Mouse (Mus musculus): ENCODE results near the gene Ccl22.

The Ccl22 gene

GRCm38 (mm10) chr8:94735426-94736094 lies 9.8 kb upstream of the Ccl22 start:
- DNase-seq = no peak

- DNase-seq = no peak
These were observed 5.6 kb upstream of the Ccl22 start for GRCm38 (mm10) chr8:94739829-94740228.

DNA sequence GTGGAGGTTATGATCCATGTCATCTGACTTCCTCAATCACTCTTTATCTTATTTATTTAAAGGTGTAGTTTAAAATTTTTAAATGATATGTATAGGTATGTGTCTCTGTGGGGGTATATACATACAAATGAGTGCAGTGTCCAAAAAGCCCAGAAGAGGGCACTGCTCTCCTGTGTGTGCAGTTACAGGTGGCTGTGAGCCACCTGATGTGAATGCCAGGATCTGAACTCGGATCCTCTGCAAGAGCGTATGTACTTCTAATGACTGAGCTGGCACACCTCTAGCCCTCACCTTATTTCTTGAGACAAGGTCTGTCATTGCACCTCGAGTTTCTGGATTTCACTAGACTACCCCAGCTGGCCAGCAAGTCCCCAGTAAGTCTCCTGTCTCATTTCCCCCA lies 4.8 kb upstream of the Ccl22 start:
- DNase-seq = no peak

- no peak for DNase-seq
These were observed 3.7 kb upstream of the Ccl22 start for GRCm38 (mm10) chr8:94741726-94742125.

- DNase-seq = no peak
These were observed 906 bp upstream of the Ccl22 start for GRCm38 (mm10) chr8:94744484-94744883.

- no peak for DNase-seq
These were observed 418 bp upstream of the Ccl22 start for GRCm38 (mm10) chr8:94744972-94745371.

DNA sequence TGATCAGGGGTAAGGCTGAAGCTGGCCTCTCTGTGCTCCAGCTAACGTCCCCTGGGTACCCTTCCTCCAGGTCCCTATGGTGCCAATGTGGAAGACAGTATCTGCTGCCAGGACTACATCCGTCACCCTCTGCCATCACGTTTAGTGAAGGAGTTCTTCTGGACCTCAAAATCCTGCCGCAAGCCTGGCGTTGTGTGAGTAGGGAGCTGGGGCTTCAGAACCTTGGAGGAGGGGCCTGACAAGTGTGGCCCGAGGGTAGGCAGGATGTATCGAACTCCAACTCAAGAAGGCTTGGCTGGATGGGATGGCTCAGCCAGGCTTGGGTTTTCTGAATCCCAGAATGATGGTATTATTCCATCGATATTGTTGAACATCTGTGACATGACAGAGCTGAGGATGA lies 1.4 kb downstream of the Ccl22 start:
- DNase-seq = no peak

- DNase-seq = no peak
These were observed 3.0 kb downstream of the Ccl22 start for GRCm38 (mm10) chr8:94748363-94748762.

DNA sequence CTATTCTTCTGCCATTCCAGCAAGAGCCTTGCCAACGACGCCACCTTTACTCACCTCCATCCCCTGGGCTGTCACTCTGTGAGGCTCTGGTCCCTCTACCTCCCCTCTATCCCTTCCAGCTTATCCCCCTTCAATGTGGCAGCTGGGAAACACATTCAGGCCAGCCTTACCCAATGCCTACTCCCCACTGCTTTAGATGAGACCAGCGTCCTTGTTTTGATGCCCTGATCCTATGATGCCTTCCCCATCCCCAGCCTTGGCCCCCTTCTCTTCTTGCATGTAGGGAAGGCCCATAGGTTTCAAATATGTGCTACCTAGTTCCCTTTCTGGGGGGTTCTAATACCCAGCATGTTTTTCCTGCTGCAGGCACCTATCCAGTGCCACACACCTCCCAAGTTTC lies 4.6 kb downstream of the Ccl22 start:
- no peak for DNase-seq

- DNase-seq = no peak
These were observed 5.8 kb downstream of the Ccl22 start for GRCm38 (mm10) chr8:94751023-94751849.

DNA sequence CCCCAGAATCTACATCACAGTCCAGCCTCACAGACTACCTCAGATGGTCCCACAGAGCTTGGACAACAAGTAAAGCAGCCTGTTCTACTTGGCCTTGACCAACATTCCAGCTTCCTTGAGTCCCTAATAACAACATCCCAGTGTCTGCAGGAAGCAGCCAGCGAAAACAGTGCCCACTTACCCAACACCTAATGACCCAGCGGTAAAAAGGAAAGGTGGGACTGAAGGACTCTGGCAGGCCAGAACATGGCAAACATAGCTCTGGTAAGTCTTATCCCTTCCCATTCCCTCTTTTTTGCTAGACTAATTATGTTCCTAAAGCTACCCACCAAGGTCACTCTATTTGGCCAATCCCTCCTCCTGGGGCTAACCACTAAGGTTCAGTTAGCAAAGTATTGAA lies 8.6 kb downstream of the Ccl22 start:
- DNase-seq = no peak

- no peak for DNase-seq
These were observed 9.1 kb downstream of the Ccl22 start for GRCm38 (mm10) chr8:94754486-94754885.

DNA sequence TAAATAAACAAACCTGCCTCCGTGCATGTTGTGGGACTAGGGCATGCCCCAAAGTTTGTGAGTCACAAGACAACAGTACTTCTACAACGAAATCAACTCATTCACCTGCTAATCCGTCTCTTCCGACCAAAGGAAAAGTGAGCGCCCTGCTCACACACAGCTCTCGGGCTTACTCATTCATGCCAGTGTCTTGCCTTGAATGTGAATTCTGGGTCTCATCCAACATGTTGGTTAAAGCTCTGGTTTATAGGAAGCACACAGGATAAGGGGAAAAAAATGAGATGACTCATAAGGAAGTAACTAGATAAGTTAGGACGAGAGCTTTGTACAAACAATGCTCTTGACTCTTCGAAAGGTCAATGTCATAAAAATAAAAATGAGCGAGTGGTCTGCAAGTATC lies 21.6 kb downstream of the Ccl22 start:
- DNase-seq = no peak

- DNase-seq = no peak
These were observed 25.6 kb downstream of the Ccl22 start for GRCm38 (mm10) chr8:94770945-94771344.

- DNase-seq = peak; percentile 7
These were observed 26.7 kb downstream of the Ccl22 start, which contains the start of gene Cx3cl1 for GRCm38 (mm10) chr8:94771941-94772670. Cx3cl1 (plus strand) TSS chr8:94772009.

GRCm38 (mm10) chr8:94773048-94773447 lies 27.7 kb downstream of the Ccl22 start:
- no peak for DNase-seq

DNA sequence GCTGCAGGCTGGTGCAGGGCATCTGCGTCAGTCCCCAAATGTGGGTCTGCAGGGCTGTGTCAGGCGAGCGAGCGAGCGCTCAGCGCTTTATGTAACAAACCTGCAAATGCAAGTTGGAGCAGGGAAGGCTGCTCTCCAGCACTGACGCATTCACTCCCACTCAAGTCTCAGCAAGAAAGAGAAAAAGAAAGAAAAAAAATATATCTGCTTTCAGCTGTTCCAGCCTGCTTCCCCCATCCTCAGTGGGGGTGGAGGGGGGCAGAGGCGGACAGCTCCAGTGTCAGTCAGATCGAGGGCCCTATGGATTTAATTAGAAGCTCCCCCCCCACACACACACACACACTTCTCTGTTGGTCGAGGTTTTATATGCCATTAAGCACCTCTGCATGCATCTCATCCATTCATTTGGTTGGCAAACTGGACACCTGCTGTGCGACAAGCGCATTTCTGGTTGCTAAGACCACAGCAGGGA lies 28.3 kb downstream of the Ccl22 start:
- no peak for DNase-seq

GRCm38 (mm10) chr8:94774601-94775000 lies 29.2 kb downstream of the Ccl22 start:
- no peak for DNase-seq

- DNase-seq = no peak
These were observed 31.0 kb downstream of the Ccl22 start for GRCm38 (mm10) chr8:94776346-94776745.

DNA sequence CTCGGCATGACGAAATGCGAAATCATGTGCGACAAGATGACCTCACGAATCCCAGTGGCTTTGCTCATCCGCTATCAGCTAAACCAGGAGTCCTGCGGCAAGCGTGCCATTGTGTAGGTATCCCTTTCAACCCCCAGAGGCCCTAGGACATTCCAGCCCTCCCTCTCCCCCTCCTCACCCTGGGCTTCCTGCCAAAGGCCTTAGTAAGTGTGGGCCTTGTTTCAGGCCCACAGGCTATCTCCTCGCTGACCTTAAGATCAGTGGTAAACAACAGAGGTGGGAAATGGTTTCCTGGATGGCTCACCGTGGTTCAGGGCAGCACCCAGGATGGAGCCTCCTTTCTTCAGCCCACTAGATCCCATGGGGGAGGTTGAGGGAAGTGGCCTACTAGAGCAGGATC lies 32.6 kb downstream of the Ccl22 start:
- no peak for DNase-seq

DNA sequence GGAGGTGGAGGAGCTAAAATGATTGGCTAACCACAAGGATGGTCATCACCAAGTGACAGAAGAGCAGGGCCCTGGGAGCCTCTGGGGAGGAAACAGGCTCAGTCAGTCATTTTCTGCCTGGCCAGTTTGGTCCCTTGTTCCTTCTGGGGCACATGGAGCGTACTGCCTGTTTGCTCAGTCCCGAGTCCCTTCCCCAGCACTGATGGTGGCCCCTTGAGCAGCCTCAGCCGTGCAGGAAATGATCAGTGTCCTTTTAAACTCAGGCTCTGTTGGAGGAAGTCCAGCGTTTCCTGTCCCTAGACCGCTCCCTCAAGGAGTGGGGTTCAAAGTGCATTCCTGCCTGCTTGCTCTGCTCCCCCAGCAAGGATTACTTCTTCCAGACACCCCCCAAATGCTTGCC lies 33.1 kb downstream of the Ccl22 start:
- DNase-seq = no peak

- DNase-seq = no peak
These were observed 33.6 kb downstream of the Ccl22 start for GRCm38 (mm10) chr8:94778895-94779533.

All from thymus, postnatal 14 days (tissue).